Mouse (Mus musculus): ENCODE results near the gene Gtf2h4. TPM values are rescaled to one million over a fixed set of nuclear protein-coding genes. Genes with fewer than 3 reads are reported as not detected.

Gtf2h4 gene
- polyA plus RNA-seq, 1 experiment from 2014 or later, result 30.5 TPM

- ChIA-PET POLR2A (interaction anchor here (0.8 to 1.6 kb wide), 3 partner anchors 8 to 123 kb away, joined by 3 to 4 read pairs (median 4); partner anchors contain the start of gene Ier3), CTCF (interaction anchor here (1.0 to 3.6 kb wide), 6 partner anchors 17 to 107 kb away, joined by 3 to 12 read pairs (median 4); no protein-coding TSS in a partner anchor)
- no peaks in the 10 kb centered on the region for H3K27me3 ChIP-seq
- ATAC-seq, result no peak
- no peak for TF ChIP-seq CTCF (IDR thresholded peaks at IDR 0.05)
- DNase-seq (ENCODE audit: low read depth, low spot score), result no peak
- in situ Hi-C loops (cut with MboI; ENCODE audit: low pct_unique_long_range_greater_than_20kb), result no loop called here
Measured at GRCm38 (mm10) chr17:35698501-35698883, 25.0 kb upstream of the Gtf2h4 start.

- ATAC-seq (peak; percentile 64), DNase-seq (ENCODE audit: low read depth, low spot score) (peak; percentile 93)
- ChIA-PET POLR2A (interaction anchor here (0.7 to 1.6 kb wide), 7 partner anchors 9 to 124 kb away, joined by 3 to 4 read pairs (median 3); partner anchors contain the start of gene Ier3), CTCF (interaction anchor here (1.0 to 1.8 kb wide), 8 partner anchors 16 to 107 kb away, joined by 3 to 7 read pairs (median 4); no protein-coding TSS in a partner anchor)
- in situ Hi-C loops (cut with MboI; ENCODE audit: low pct_unique_long_range_greater_than_20kb), result no loop called here
- no peak for TF ChIP-seq CTCF (IDR thresholded peaks at IDR 0.05)
- no peaks in the 10 kb centered on the region for H3K27me3 ChIP-seq
Measured at GRCm38 (mm10) chr17:35697759-35698500, 24.4 kb upstream of the Gtf2h4 start.

- ATAC-seq (peak; percentile 11), DNase-seq (ENCODE audit: low read depth, low spot score) (no peak)
- no peaks in the 10 kb centered on the region for H3K27me3 ChIP-seq
- in situ Hi-C loops (cut with MboI; ENCODE audit: low pct_unique_long_range_greater_than_20kb), result no loop called here
- POLR2A ChIA-PET, result interaction anchor here (0.7 to 1.6 kb wide), 8 partner anchors 13 to 124 kb away, joined by 3 to 4 read pairs (median 3); partner anchors contain the start of genes Ier3 and Vars2
- no peak for TF ChIP-seq CTCF (IDR thresholded peaks at IDR 0.05)
- CTCF ChIA-PET, result interaction anchor here (1.4 to 1.8 kb wide), 4 partner anchors 16 to 29 kb away, joined by 3 to 7 read pairs (median 4); no protein-coding TSS in a partner anchor
Measured at GRCm38 (mm10) chr17:35697429-35697758, 23.9 kb upstream of the Gtf2h4 start.

- POLR2A ChIA-PET, result interaction anchor here (0.7 to 1.3 kb wide), 5 partner anchors 12 to 41 kb away, joined by 3 to 4 read pairs (median 3); partner anchors contain the start of gene Vars2
- no peak for ATAC-seq
- no peak for DNase-seq (ENCODE audit: low read depth, low spot score)
- CTCF ChIA-PET, result interaction anchor here (1.4 to 1.8 kb wide), 3 partner anchors 25 to 29 kb away, joined by 3 to 7 read pairs (median 4); no protein-coding TSS in a partner anchor
- in situ Hi-C loops (cut with MboI; ENCODE audit: low pct_unique_long_range_greater_than_20kb), result no loop called here
- TF ChIP-seq CTCF (IDR thresholded peaks at IDR 0.05), result no peak
- no peaks in the 10 kb centered on the region for H3K27me3 ChIP-seq
Measured at GRCm38 (mm10) chr17:35696691-35697090, 23.2 kb upstream of the Gtf2h4 start.

- no peak for ATAC-seq
- no peak for TF ChIP-seq CTCF (IDR thresholded peaks at IDR 0.05)
- CTCF ChIA-PET, result interaction anchor here (0.6 to 2.0 kb wide), 4 partner anchors 13 to 42 kb away, joined by 3 to 6 read pairs (median 4); no protein-coding TSS in a partner anchor
- in situ Hi-C loops (cut with MboI; ENCODE audit: low pct_unique_long_range_greater_than_20kb), result no loop called here
- POLR2A ChIA-PET, result no interaction called here
- no peaks in the 10 kb centered on the region for H3K27me3 ChIP-seq
- no peak for DNase-seq (ENCODE audit: low read depth, low spot score)
Measured at GRCm38 (mm10) chr17:35695289-35695688, 21.8 kb upstream of the Gtf2h4 start.

GRCm38 (mm10) chr17:35693906-35694305 is 20.4 kb upstream of the Gtf2h4 start:
- in situ Hi-C loops (cut with MboI; ENCODE audit: low pct_unique_long_range_greater_than_20kb), result no loop called here
- no peaks in the 10 kb centered on the region for H3K27me3 ChIP-seq
- CTCF ChIA-PET, result interaction anchor here (2.0 to 2.4 kb wide), 2 partner anchors 13 to 32 kb away, joined by 6 to 14 read pairs; no protein-coding TSS in a partner anchor
- no peak for DNase-seq (ENCODE audit: low read depth, low spot score)
- ATAC-seq, result no peak
- POLR2A ChIA-PET, result interaction anchor here (0.9 to 1.2 kb wide), 2 partner anchors 11 to 12 kb away, joined by 4 read pairs; no protein-coding TSS in a partner anchor
- no peak for TF ChIP-seq CTCF (IDR thresholded peaks at IDR 0.05)

GRCm38 (mm10) chr17:35692368-35692767 is 18.8 kb upstream of the Gtf2h4 start:
- POLR2A ChIA-PET, result interaction anchor here (0.6 to 1.2 kb wide), 4 partner anchors 9 to 313 kb away, joined by 3 to 7 read pairs (median 4); no protein-coding TSS in a partner anchor
- in situ Hi-C loops (cut with MboI; ENCODE audit: low pct_unique_long_range_greater_than_20kb), result no loop called here
- no peaks in the 10 kb centered on the region for H3K27me3 ChIP-seq
- no peak for TF ChIP-seq CTCF (IDR thresholded peaks at IDR 0.05)
- no peak for ATAC-seq
- DNase-seq (ENCODE audit: low read depth, low spot score), result no peak
- CTCF ChIA-PET, result interaction anchor here (1.1 to 2.4 kb wide), 2 partner anchors 12 to 45 kb away, joined by 3 to 14 read pairs; no protein-coding TSS in a partner anchor

GRCm38 (mm10) chr17:35691811-35692210 is 18.3 kb upstream of the Gtf2h4 start:
- no peaks in the 10 kb centered on the region for H3K27me3 ChIP-seq
- in situ Hi-C loops (cut with MboI; ENCODE audit: low pct_unique_long_range_greater_than_20kb), result no loop called here
- CTCF ChIA-PET, result interaction anchor here (1.1 to 2.4 kb wide), 2 partner anchors 11 to 45 kb away, joined by 3 to 14 read pairs; no protein-coding TSS in a partner anchor

GRCm38 (mm10) chr17:35689936-35690645 is 16.6 kb upstream of the Gtf2h4 start:
- ChIA-PET CTCF (interaction anchor here (1.3 kb wide), 2 partner anchors 8 to 47 kb away, joined by 3 to 5 read pairs; no protein-coding TSS in a partner anchor), POLR2A (interaction anchor here (1.1 kb wide), 1 partner anchor 10 kb away, joined by 4 read pairs; no protein-coding TSS in a partner anchor)
- ATAC-seq (no peak), DNase-seq (ENCODE audit: low read depth, low spot score) (no peak)
- no peaks in the 10 kb centered on the region for H3K27me3 ChIP-seq
- no peak for TF ChIP-seq CTCF (IDR thresholded peaks at IDR 0.05)
- in situ Hi-C loops (cut with MboI; ENCODE audit: low pct_unique_long_range_greater_than_20kb), result no loop called here

More at GRCm38 (mm10) chr17:35691811-35692210, 18.3 kb upstream of the Gtf2h4 start:
- no peak for ATAC-seq
- TF ChIP-seq CTCF (IDR thresholded peaks at IDR 0.05), result no peak
- no peak for DNase-seq (ENCODE audit: low read depth, low spot score)
- POLR2A ChIA-PET, result interaction anchor here (0.6 to 1.5 kb wide), 2 partner anchors 10 to 24 kb away, joined by 3 read pairs; no protein-coding TSS in a partner anchor

Data from Patski (cell line).